Mouse (Mus musculus) layer of hippocampus, adult 11-12 months (tissue): ENCODE results near the gene Sidt2.

Experiments used
- DNase-seq: peaks from one replicate; pipeline ENCODE4 v3.0.0; 2022; ENCODE audit warnings: low spot score

Sidt2 gene

DNA sequence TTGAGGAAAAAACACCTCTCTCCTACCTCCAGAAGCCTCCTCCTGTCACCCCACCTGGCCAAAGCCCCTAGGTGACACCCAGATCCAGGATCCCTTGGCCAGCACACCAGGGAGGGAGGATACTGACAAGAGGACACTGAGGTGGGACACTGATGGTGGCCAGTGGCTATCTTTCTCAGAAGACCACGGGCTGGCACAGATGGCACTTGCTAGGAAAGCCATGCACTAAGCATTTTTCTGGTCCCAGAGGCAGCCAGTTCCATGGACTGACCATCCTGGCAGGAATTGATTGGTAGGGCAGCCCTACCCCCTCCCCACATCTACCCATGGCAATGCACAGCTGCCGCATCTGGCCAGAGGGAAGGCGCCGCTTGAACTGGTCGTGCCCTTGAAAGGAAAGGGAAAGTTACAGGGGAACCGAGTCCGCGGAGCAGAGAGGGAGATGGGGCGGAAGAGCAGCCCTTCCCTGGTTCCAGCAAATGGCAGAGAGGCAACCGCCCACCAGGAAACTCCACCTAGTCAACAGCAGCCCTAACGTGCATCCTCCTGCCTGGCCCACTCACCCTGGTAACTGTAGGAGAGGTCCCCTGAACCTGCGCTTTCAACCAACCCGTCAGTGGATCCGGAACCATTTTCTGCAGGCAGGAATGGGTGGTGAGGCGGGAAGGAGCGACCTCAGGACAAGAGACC is 8.7 kb downstream of the Sidt2 start:
- no peak for DNase-seq

DNA sequence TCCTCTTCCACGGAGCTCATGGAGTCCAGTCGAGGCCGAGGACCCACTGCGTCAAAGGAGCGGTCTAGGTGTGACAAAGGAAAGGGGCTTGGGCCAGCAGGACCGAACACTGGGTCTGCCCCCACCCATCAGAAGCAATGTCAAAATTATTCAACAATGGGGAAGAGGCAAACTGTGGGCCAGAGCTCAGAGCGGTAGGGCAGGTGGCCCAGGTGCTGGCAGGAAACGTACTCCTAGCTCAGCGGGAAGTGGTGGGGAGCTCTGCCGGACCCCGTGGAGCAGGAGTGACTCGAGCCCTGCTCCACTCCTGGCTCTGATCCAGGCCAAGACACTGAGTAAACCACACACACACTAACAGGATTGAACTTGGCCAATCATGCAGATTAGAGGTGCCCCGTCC is 9.3 kb downstream of the Sidt2 start:
- DNase-seq = no peak

DNA sequence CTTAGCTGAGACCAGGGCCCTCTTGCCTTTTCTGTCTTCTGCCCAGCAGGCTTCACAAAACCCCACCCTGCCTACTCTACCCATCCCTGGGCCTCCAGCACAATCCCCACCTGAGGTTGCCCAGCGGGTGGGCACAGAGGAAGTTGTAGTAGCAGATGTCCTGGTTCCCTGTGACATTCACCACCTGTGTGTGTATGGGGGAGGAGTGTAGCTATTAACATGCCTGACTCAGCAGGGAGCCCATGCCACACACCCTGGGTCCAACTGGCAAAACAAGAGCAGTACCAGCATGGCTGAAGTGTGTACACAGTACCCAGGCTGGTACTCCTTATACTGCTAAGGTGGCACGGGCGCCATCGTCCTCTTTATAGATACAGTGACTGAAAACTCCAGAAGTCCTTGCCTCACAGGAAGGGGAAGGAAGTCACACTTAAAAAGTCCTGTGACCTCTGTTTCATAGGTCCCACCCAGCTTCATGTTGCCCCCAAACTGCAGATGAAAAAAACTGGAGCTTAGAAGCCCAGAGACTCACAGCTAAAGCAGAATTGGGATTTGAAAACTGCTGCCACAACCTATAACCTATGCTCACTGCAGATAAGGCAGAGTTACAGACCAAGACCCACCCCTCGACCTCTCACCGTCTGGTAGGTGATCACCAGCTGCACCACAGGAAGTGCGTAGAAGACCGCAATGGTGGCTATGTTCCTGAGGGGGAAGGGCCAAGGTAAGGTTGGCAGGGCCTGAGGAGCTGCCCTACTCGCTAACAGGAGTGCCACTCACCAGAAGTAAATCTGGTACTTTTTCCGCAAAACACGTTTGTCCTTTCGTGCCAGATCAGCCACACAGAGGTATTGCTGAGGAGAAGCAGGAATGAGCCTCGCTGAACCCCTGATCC is 10.3 kb downstream of the Sidt2 start:
- no peak for DNase-seq

DNA sequence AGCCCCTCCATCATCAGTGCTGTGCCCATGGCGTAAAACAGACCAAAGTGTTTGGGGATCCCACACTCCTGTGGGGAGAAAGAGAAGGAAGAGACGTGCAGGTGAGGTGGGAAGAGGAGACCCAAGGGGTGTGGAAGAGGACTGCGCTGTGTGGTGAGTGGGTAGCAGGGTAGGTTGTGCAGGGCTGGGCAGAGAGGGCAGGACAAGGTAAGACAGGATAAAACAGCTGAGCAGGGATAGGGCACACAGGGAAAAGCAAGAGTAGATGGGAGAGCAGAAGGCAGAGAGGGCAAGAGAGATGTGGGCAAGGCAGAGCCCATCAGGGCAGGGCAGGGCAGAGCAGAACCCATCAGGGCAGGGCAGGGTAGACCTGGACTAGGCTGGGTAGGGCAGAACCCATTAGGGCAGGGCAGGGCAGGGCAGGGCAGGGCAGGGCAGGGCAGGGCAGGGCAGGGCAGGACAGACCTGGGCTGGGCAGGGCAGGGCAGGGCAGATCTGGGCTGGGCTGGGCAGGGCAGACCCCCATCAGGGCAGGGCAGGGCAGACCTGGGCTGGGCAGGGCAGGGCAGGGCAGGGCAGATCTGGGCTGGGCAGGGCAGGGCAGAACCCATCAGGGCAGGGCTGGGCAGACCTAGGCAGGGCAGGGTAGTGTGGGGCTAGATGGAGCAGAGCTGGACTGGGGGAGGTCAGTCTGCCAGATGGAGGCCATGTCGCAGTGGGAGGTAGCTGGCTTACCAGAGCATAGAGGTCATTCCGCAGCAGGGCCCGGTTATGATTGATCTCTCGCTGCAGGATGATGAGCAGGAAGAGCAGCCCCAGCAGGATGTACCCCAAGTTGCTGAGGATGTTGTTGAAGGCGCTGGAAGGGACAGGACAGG is 11.2 kb downstream of the Sidt2 start:
- no peak for DNase-seq

DNA sequence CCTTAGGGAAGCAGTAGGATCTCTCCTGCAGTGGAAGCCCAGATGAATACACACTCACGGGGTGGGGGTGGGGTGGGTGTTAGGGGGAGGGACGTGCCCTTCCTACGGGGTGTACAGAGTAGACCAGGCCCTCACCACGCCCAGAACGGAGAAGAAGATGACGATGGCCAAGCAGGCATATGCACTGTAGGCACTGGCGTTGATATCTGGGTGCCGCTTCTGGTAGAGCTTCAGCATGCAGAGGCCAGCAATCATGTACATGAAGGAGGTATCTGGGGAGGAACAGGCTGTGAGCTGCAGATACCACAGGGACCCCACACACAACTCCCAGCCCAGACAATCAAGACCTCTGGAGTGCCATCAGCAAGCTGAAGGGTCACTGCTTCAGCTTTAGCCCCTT is 12.1 kb downstream of the Sidt2 start:
- DNase-seq = no peak

DNA sequence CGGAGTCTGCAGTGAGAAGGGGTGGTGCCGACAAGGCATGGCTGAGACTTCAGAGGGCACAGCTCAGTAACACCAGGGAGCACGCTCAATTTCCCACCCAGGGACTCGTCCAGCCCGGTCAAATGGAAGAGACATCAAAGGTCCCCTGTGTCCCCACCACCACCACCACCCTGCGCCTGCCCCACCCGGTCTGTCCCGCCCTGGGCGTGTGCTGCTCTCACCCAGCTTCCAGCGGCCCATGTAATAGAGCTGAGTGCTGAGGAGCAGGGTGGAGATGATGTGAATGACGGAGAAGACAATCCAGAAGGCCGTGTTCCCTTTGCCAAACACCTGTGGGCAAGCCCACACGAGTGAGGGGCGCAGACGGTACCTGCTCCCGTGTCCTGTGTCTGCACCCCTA is 12.6 kb downstream of the Sidt2 start:
- DNase-seq = no peak

DNA sequence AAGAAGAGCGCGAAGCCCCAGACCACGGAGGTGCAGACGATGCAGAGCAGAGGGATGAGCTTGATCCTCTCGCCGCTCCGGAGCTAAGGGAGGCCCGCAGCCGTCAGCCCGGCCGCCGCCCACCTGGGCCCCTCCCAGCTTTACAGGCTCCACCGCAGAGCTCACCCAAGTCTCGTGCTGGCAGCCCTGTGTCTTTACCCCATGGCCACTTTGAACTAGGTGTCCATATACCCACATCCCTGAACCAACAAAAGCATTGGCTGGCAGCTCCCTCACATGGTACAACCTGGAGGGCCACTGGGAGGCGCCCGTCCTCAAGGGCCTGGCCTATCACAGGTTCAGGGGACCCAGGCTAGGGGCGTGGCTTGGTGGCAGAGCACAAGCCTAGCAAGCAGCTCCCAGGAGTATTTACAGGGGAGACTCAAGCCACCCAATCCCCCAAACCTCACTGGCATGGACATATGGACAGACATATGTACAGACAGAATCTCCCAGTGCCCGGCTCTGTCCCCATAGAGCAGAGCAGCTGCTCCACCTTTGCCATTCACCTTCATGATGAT is 13.6 kb downstream of the Sidt2 start:
- no peak for DNase-seq

DNA sequence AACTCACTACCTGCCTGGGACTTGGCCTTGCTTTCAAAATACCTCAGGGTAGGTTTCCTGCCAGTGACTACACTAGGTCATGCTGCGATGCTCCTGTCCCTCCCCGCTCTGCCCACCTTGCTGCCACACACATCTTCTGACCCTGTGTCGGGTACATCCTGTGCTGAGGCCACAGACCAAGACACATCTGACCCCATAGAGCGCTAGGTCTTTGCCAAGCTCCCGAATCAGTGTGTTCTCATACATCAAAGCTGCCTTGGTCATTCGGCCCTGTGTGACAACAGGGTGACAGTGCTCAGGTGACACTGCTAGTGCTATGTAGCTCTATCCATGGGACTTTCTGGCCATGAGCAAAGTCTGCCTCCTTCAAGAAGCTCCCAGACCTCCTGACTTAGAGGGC is 15.3 kb downstream of the Sidt2 start:
- no peak for DNase-seq

DNA sequence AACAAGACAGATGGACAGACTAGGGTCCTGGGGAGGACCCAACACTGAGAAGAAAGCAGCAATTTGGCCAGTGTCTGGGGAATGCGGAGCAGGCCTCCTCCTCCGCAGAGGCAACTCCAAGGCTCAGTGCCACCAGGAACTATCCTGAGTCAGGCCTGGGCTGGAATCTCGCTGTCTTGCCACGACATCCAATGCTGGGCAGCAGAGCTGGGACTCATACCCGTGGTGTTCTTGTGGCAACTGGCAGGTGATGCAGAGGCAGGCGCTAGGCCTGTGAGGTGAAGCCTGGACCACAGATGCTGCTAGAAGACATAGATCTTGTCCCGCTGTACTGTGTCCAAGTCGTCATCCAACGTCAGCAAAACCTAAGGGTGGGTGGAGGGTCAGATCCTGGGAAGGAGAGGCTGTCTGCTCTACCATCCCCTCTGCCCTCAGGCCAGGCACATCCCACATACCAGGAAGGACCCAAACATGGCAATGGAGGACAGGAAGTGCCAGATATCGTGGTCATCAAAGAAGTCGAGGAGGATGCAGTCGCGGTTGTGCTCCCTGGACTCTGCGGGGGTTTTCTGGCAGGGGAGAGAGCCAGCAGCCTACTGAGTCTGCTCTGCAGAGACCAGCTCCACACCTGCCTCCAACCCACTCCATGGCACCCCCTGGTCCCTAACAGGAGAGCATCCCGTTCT is 16.0 kb downstream of the Sidt2 start:
- DNase-seq = no peak

DNA sequence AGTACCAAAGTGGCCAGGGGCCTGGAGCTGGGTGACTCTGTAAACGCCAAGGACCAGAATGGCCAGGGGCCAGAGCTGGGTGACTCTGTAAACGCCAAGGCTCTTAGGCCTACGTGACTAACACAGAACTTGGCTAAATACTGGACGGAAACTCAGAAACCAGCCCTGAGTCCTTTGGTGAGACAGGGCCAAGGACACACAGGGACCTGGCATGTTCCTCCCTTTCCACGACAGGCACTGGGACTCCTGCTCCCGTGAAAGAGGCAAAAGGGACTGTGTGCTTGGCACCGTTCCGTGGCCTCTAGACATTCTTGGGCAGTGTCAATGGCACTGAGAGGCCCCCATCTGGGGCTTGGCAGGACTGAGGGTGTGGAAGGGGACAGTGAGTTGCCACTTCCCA is 17.0 kb downstream of the Sidt2 start:
- no peak for DNase-seq

DNA sequence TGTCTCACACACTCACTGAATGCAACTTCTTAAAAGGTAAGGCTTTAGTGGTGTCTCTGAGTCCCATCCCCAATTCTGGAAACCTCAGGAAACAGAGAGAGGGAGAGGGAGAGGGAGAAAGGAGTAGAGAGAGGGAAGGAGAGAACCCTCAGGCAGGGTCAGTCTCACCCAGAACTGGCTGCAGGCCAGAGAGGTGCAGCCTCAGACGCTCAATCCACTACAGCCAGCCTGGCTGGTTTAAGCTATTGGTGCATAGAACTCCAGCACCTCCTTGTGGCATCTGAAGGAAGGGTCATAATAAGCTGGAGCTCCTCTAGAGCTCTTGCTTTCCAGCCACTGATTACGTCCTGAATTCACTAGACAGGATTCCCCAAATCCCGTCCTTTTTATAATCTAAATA is 18.2 kb downstream of the Sidt2 start:
- peak; percentile 57 for DNase-seq

DNA sequence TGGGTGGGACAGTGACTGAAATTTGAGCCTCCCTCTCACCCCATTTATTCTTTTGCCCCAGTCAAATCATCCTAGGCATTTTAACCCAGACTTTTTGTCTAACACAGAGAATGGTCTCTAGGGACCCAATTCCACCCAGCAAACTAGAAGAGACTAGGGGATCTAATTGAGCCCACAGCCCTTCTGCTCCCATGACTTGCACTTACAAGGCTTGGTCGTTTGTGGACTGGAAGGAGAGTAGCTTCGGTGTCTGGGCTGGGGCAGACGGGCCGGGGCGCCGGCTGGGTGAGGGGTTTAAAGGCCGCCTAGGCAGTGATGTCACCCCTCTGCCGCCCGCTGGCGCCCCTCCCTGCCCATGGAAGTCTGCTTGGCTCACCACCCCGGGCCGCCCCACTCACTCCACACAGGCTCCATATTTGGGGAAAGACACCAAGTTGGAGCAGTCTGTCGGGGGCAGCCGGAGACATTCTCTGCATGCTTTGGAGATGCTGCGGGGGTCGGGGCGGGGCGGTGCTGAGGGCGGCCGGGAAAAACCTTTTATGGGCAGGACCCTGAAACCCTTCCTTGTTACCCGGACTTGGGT is 19.3 kb downstream of the Sidt2 start, which contains the start of gene Tagln:
Gene Tagln, minus strand, starts transcription at position 431 of the 583 bp plus-strand sequence.
- DNase-seq = no peak

DNA sequence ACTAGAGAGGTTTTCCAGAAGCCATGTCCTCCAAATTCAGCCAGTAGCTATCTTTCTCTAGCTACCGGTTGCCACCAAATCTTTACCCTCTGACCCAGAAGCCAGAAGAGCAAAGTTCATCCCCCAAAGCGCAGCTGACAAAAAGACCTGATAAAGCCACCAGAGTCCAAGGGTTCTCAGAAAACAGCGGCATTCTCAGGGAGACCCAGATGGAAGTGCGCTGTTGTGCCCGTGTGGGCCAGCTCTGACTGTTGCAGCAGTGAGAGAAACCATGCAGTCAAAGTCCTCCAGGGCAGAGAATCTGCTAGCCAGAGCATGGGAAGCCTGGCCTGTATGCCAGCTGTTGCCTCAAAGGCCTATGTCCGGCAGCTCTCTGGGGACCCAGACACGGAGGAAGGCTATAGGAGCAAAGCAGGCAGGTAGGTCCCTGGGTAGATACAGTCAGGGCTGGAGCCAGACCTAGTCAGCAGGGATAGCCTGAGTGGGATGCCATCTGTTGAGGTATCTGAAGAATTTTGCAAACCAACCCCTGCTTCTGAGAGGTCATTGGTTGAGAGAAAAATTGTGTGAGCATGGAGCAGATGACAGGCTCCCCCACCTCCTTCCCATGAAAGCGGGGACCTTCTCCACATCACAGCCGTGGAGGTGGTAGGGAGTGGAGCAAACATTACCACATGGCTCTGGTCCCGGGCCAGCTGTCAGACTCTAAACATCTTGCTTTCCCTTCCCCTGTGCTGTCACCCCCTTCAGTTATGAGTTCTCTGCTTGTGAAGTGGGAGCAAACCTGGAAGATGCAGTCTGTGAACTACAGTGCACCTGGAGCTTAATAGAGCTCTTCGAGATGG is 22.3 kb downstream of the Sidt2 start:
- peak; percentile 45 for DNase-seq

DNA sequence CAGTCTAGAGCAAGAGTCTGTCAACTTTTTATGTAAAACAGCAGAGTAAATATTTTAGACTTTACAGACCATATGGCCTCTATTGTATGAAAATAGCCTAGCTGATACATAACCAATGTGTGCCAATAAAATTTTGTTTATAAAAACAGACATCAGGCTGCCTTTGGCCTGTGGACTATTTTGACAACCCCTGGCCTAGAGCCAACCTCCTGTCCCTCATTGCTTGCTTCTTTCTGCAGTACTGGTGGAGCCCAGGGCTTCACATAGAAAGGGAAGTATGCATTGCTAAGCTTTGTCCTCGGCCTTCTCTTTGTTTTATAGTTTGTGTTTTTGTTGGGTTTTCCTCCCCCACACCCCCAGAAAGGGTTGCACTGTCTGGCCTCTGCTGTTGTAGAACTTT is 23.1 kb downstream of the Sidt2 start:
- DNase-seq = no peak

DNA sequence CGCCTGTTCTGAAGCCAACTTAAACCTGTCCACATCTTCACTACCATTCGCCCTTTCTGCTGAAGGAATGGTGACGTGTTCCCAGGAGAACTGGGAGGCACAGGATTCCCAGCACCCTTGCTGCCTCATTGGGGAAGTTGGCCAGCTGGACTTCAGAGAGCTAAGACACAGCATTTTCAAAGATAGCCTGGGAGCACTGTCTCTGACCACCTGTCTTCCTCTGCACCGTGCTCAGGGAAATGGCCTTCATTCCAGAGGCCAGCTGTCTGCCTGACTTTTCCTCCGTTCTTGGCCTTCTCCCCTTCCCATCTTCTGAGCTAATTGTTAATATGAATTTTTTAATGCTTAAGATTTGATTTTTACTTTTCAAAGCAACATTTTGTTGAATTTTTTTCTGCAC is 25.8 kb downstream of the Sidt2 start:
- DNase-seq = no peak

DNA sequence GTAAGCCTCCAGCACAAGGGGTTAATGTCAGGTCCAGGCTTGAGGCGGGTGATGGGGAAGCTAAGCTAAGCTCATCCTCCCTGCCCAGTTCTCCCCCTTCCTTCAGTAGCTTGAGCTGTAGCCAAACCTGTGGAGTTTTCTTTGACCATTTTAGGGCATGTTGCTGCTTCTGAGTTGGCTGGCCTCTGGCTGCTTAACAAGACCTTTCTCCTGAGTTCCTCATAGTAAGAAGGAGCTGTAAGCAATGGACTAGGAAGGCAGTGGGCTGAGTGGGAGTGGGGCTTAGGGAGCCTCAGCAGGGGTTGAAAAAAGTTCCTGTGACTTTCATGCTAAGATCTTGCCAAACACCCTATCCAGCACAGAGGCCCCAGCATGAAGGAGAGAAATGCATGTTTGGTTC is 35.2 kb downstream of the Sidt2 start:
- DNase-seq = no peak

DNA sequence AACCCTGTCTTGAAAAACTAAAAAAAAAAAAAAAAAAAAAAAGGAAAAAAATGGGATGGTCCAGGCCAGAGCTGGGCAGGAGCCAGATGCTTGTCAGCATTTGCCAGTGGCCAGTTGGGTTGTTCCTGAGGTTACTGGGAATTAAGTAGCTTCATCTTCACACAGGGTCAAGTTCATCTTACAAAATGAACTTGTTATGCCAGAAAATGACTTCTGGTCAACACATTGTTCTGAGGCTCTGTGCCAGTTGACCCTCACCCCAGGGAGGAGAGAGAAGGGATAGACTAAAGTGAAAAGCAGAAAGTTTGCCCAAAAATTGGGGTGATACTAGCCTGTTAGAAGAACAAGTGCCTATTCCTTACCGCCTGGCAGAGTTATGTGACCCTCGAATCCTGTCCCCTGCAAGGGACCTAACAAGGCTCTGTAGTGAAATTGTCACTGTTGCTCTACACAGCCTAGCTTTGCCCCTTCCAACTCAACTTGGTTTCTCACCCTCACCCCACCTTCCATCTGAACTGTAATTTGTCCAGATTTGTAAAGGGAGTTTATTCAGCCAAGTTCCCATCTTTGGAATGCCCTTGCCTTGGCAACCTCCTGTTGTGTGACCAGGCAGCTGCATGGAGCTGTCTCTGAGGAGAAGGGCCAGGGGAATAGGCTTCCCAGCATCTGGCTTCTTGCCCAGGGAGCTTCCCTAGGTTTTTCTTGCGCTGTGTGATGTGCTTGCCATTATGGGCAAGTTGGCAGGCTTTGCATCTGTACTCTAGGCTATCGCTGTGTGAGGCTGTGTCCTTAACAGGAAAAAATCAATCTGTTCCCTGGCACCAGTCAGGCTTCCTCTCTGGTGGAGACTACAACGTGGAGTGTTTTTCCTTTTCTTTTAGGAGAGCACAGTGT is 37.8 kb downstream of the Sidt2 start:
- DNase-seq = peak; percentile 53

DNA sequence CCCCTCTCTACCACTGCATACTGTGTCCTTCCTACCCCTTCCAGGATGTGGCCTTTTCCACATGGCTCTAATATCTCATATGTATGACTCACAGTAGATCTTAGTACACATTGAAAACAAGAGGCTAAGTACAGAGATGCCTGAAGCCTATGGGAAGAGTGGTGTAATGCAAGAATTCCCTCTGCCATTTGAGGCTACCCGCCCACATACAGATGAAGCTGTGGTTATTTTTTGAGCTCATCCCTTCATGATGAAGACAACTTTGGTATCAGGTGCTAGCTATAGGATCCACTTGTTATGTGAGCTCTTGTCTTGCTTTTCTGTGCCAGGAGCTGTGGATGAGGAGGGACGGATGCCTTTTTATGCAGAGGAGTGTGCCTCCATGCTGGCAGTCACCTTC is 39.4 kb downstream of the Sidt2 start:
- no peak for DNase-seq

DNA sequence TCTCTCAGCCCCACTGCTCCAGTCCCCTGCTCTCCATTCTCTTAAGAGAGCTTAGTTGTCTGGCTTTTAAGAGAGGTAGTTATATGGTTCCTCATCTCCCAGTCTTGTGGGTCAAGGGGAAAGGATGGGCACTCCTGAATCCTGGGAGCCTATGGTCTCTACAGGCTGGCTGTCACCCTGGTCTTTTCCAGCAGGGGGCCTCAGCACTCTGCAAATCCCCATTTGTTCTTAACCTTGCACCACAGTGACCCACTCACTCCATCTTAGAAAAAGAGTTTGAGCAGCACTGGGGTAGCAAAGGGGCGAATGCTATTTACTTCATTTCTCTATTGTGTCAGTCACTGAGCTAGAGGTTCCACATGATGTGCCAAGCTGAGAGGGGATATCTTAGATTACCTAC is 43.4 kb downstream of the Sidt2 start:
- peak; percentile 29 for DNase-seq
